Mouse (Mus musculus): ENCODE data around the gene Cyp4v3.

Cyp4v3 gene

GRCm38 (mm10) chr8:45320930-45321329 is 12.1 kb downstream of the Cyp4v3 start:
- no peak for DNase-seq (ENCODE audit: low spot score in 2 of 2)

GRCm38 (mm10) chr8:45310967-45311366 is 22.0 kb downstream of the Cyp4v3 start:
- DNase-seq (ENCODE audit: low spot score in 2 of 2) = no peak

- no peak for DNase-seq (ENCODE audit: low spot score in 2 of 2)
Observed at GRCm38 (mm10) chr8:45308366-45308765, 24.6 kb downstream of the Cyp4v3 start, which contains the start of gene Gm45753. Gene Gm45753, minus strand, starts transcription at chr8:45308466.

GRCm38 (mm10) chr8:45305479-45305878 is 27.5 kb downstream of the Cyp4v3 start:
- DNase-seq (ENCODE audit: low spot score in 2 of 2) = no peak

- no peak for DNase-seq (ENCODE audit: low spot score in 2 of 2)
Observed at GRCm38 (mm10) chr8:45304354-45304753, 28.7 kb downstream of the Cyp4v3 start.

- no peak for DNase-seq (ENCODE audit: low spot score in 2 of 2)
Observed at GRCm38 (mm10) chr8:45302390-45302789, 30.6 kb downstream of the Cyp4v3 start.

GRCm38 (mm10) chr8:45295276-45295675 is 37.7 kb downstream of the Cyp4v3 start:
- no peak for DNase-seq (ENCODE audit: low spot score in 2 of 2)

- no peak for DNase-seq (ENCODE audit: low spot score in 2 of 2)
Observed at GRCm38 (mm10) chr8:45294687-45295086, 38.3 kb downstream of the Cyp4v3 start, which contains the start of gene Klkb1. Gene Klkb1, minus strand, starts transcription at chr8:45294859.

GRCm38 (mm10) chr8:45291790-45292189 is 41.2 kb downstream of the Cyp4v3 start:
- no peak for DNase-seq (ENCODE audit: low spot score in 2 of 2)

- DNase-seq (ENCODE audit: low spot score in 2 of 2) = no peak
Observed at GRCm38 (mm10) chr8:45281630-45282029, 51.4 kb downstream of the Cyp4v3 start.

GRCm38 (mm10) chr8:45277453-45277852 is 55.6 kb downstream of the Cyp4v3 start:
- DNase-seq (ENCODE audit: low spot score in 2 of 2) = no peak

GRCm38 (mm10) chr8:45274317-45274716 is 58.7 kb downstream of the Cyp4v3 start:
- DNase-seq (ENCODE audit: low spot score in 2 of 2) = no peak

- DNase-seq (ENCODE audit: low spot score in 2 of 2) = no peak
Observed at GRCm38 (mm10) chr8:45269056-45269455, 64.0 kb downstream of the Cyp4v3 start.

- no peak for DNase-seq (ENCODE audit: low spot score in 2 of 2)
Observed at GRCm38 (mm10) chr8:45268485-45268884, 64.5 kb downstream of the Cyp4v3 start.

- DNase-seq (ENCODE audit: low spot score in 2 of 2) = no peak
Observed at GRCm38 (mm10) chr8:45267611-45268391, 65.2 kb downstream of the Cyp4v3 start.

GRCm38 (mm10) chr8:45266993-45267392 is 66.0 kb downstream of the Cyp4v3 start:
- DNase-seq (ENCODE audit: low spot score in 2 of 2) = no peak

- DNase-seq (ENCODE audit: low spot score in 2 of 2) = no peak
Observed at GRCm38 (mm10) chr8:45264918-45265317, 68.1 kb downstream of the Cyp4v3 start.

GRCm38 (mm10) chr8:45262851-45263250 is 70.2 kb downstream of the Cyp4v3 start:
- no peak for DNase-seq (ENCODE audit: low spot score in 2 of 2)

- DNase-seq (ENCODE audit: low spot score in 2 of 2) = no peak
Observed at GRCm38 (mm10) chr8:45261920-45262319, 71.1 kb downstream of the Cyp4v3 start, which contains the start of gene F11. Gene F11, minus strand, starts transcription at chr8:45262031.

- no peak for DNase-seq (ENCODE audit: low spot score in 2 of 2)
Observed at GRCm38 (mm10) chr8:45258421-45258820, 74.6 kb downstream of the Cyp4v3 start.

GRCm38 (mm10) chr8:45255040-45255439 is 78.0 kb downstream of the Cyp4v3 start:
- DNase-seq (ENCODE audit: low spot score in 2 of 2) = no peak
